Mouse (Mus musculus): ENCODE results near the gene Mrps5. TPM values are rescaled to one million over a fixed set of nuclear protein-coding genes. Genes with fewer than 3 reads are reported as not detected.

The Mrps5 gene
- polyA plus RNA-seq, 1 experiment from 2014 or later: 173 TPM

GRCm38 (mm10) chr2:127632601-127633000 lies 45.6 kb downstream of the Mrps5 start:
- Histone ChIP-seq H3K36me3 (ENCODE audit: control insufficient read depth, insufficient read depth) (no peaks in the 10 kb centered on the region), H3K27me3 (replicated peaks; ENCODE audit: control insufficient read depth, insufficient read depth, low read length) (no peaks in the 10 kb centered on the region), H3K9ac (replicated peaks; ENCODE audit: low read depth, low read length) (no peak overlapping the region), H3K9me3 (ENCODE audit: control insufficient read depth, low read length) (no peaks in the 10 kb centered on the region), H3K27ac (ENCODE audit: low read length) (no peak overlapping the region), H3K4me1 (replicated peaks; ENCODE audit: control insufficient read depth, insufficient read depth, low read length) (peaks cover 5% of the 10 kb centered on the region), H3K4me3 (replicated peaks; ENCODE audit: low read length) (no peak overlapping the region), H3K4me2 (ENCODE audit: low read length) (no peak overlapping the region)
- no peak for ATAC-seq
- 72% methylated on average over 2 of the region's 2 CpGs for WGBS

DNA sequence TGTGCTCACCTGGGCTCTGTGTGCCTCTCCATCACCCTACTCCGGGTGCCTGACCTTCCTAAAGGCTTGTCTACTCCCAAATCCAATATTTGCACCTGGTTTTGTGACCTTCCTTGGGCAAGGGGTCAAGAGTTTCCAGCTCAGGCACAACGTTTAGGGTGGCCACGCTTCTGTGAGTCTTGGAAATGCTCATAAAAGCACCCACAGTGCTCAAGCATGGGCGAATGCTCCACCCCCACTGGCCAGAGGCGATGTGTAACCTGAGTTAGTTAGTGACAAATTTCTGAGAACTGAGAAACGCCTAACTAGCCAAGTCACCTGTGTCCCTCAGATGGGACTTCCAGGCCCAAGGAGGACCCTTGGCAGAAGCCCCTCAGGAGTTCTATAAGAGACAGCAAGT lies 48.6 kb downstream of the Mrps5 start:
- H3K4me1 ChIP-seq (replicated peaks; ENCODE audit: control insufficient read depth, insufficient read depth, low read length): no peaks in the 10 kb centered on the region
- no peaks in the 10 kb centered on the region for H3K9me3 ChIP-seq (ENCODE audit: control insufficient read depth, low read length)
- no peaks in the 10 kb centered on the region for H3K36me3 ChIP-seq (ENCODE audit: control insufficient read depth, insufficient read depth)
- no peaks in the 10 kb centered on the region for H3K27me3 ChIP-seq (replicated peaks; ENCODE audit: control insufficient read depth, insufficient read depth, low read length)
- H3K27ac ChIP-seq (ENCODE audit: low read length): no peak overlapping the region
- no peak for ATAC-seq
- no peak overlapping the region for H3K4me2 ChIP-seq (ENCODE audit: low read length)
- no peak overlapping the region for H3K9ac ChIP-seq (replicated peaks; ENCODE audit: low read depth, low read length)
- 75% methylated on average over 6 of the region's 6 CpGs for WGBS
- H3K4me3 ChIP-seq (replicated peaks; ENCODE audit: low read length): no peak overlapping the region

GRCm38 (mm10) chr2:127638973-127639372 lies 52.0 kb downstream of the Mrps5 start:
- Histone ChIP-seq H3K9ac (replicated peaks; ENCODE audit: low read depth, low read length) (no peak overlapping the region), H3K27ac (ENCODE audit: low read length) (no peak overlapping the region), H3K27me3 (replicated peaks; ENCODE audit: control insufficient read depth, insufficient read depth, low read length) (no peaks in the 10 kb centered on the region), H3K36me3 (ENCODE audit: control insufficient read depth, insufficient read depth) (no peaks in the 10 kb centered on the region), H3K4me3 (replicated peaks; ENCODE audit: low read length) (no peak overlapping the region), H3K4me2 (ENCODE audit: low read length) (no peak overlapping the region), H3K9me3 (ENCODE audit: control insufficient read depth, low read length) (no peaks in the 10 kb centered on the region), H3K4me1 (replicated peaks; ENCODE audit: control insufficient read depth, insufficient read depth, low read length) (no peaks in the 10 kb centered on the region)
- no peak for ATAC-seq
- WGBS: 60% methylated on average over 9 of the region's 9 CpGs

DNA sequence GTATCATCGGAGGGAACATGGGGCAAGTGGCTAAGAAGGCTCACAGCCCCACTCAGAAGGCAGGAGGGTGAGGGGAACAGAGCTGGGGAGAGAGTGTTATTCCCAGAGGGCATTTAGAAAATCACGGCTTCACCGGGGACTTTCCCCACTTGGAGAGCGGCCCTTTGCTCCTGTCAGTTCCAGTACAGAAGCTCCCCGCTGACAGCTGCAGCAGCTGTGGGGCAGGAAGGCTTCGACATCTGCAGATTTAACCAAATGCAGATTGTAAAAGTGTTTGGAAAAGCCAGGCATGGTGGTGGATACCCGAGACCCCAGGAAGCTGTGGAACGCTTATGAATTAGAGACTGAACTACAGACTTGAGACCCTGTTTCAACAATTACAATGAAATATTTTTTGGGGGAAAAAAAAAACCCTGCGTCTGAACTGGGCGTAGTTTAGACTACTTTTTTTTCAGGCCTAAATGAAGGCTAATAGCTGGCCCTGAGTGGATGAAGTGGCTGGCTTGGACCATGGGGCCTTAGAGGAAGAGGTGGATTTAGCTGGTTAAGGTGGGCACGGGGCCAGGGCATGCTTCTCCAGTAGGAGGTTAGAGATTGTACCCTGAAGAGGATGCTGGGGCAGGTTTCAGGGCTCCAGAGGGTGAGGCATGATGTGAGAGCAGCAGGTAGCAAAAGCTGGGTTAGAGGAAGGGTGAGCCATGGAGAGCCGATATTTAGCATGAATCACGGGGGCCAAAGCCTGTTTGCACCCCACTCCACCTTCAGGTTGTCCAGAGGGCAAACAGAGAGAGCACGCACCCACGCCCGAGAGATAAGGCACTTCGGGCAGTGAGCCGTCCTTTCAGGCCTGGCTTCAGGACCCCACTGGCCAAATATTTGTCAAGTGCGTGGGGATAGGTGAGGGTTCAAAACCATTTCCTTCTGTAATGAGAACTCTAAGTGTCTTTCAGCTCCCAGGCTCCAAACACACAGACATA lies 57.0 kb downstream of the Mrps5 start:
- no peak overlapping the region for H3K4me3 ChIP-seq (replicated peaks; ENCODE audit: low read length)
- WGBS: 74% methylated on average over 19 of the region's 19 CpGs
- no peak overlapping the region for H3K9ac ChIP-seq (replicated peaks; ENCODE audit: low read depth, low read length)
- H3K36me3 ChIP-seq (ENCODE audit: control insufficient read depth, insufficient read depth): no peaks in the 10 kb centered on the region
- no peaks in the 10 kb centered on the region for H3K27me3 ChIP-seq (replicated peaks; ENCODE audit: control insufficient read depth, insufficient read depth, low read length)
- no peak overlapping the region for H3K27ac ChIP-seq (ENCODE audit: low read length)
- no peaks in the 10 kb centered on the region for H3K9me3 ChIP-seq (ENCODE audit: control insufficient read depth, low read length)
- ATAC-seq: no peak
- H3K4me1 ChIP-seq (replicated peaks; ENCODE audit: control insufficient read depth, insufficient read depth, low read length): no peaks in the 10 kb centered on the region
- no peak overlapping the region for H3K4me2 ChIP-seq (ENCODE audit: low read length)

DNA sequence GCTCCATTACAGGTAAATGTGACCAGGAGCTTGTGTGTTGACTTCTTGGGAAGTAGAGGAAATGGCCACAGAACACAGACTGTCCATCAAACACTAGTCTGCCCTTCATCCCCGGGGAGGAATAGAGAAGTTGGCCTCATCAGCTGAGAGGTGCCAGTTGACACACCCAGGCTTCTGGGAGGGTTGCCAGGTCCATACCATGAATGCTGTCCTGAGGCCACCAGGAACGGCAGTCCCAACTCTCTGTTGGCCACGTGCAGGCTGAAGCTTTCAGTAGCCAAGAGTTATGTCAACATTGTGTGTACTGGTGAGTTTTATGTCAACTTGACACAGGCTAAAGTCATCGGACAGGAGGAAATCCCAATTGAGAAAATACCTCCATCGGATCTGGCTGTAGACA lies 59.9 kb downstream of the Mrps5 start:
- Histone ChIP-seq H3K4me3 (replicated peaks; ENCODE audit: low read length) (no peak overlapping the region), H3K9me3 (ENCODE audit: control insufficient read depth, low read length) (no peaks in the 10 kb centered on the region), H3K9ac (replicated peaks; ENCODE audit: low read depth, low read length) (no peak overlapping the region), H3K4me1 (replicated peaks; ENCODE audit: control insufficient read depth, insufficient read depth, low read length) (no peaks in the 10 kb centered on the region), H3K27me3 (replicated peaks; ENCODE audit: control insufficient read depth, insufficient read depth, low read length) (no peaks in the 10 kb centered on the region), H3K4me2 (ENCODE audit: low read length) (no peak overlapping the region), H3K27ac (ENCODE audit: low read length) (no peak overlapping the region), H3K36me3 (ENCODE audit: control insufficient read depth, insufficient read depth) (no peaks in the 10 kb centered on the region)
- no peak for ATAC-seq
- 71% methylated on average over 5 of the region's 5 CpGs for WGBS

- no peak for ATAC-seq
- Histone ChIP-seq H3K4me1 (replicated peaks; ENCODE audit: control insufficient read depth, insufficient read depth, low read length) (no peaks in the 10 kb centered on the region), H3K4me3 (replicated peaks; ENCODE audit: low read length) (no peak overlapping the region), H3K27ac (ENCODE audit: low read length) (no peak overlapping the region), H3K4me2 (ENCODE audit: low read length) (no peak overlapping the region), H3K9ac (replicated peaks; ENCODE audit: low read depth, low read length) (no peak overlapping the region), H3K27me3 (replicated peaks; ENCODE audit: control insufficient read depth, insufficient read depth, low read length) (no peaks in the 10 kb centered on the region; the same call in 1 of the 2 replicates), H3K36me3 (ENCODE audit: control insufficient read depth, insufficient read depth) (no peaks in the 10 kb centered on the region), H3K9me3 (ENCODE audit: control insufficient read depth, low read length) (no peaks in the 10 kb centered on the region)
- 90% methylated on average over 6 of the region's 6 CpGs for WGBS
Measured at GRCm38 (mm10) chr2:127648145-127648544, 61.1 kb downstream of the Mrps5 start.

- no peak for ATAC-seq
- Histone ChIP-seq H3K36me3 (ENCODE audit: control insufficient read depth, insufficient read depth) (no peaks in the 10 kb centered on the region), H3K4me2 (ENCODE audit: low read length) (no peak overlapping the region), H3K27me3 (replicated peaks; ENCODE audit: control insufficient read depth, insufficient read depth, low read length) (peaks cover 11% of the 10 kb centered on the region), H3K9me3 (ENCODE audit: control insufficient read depth, low read length) (no peaks in the 10 kb centered on the region), H3K27ac (ENCODE audit: low read length) (no peak overlapping the region), H3K4me1 (replicated peaks; ENCODE audit: control insufficient read depth, insufficient read depth, low read length) (no peaks in the 10 kb centered on the region), H3K9ac (replicated peaks; ENCODE audit: low read depth, low read length) (no peak overlapping the region), H3K4me3 (replicated peaks; ENCODE audit: low read length) (no peak overlapping the region)
- 80% methylated on average over 5 of the region's 5 CpGs for WGBS
Measured at GRCm38 (mm10) chr2:127649921-127650320, 62.9 kb downstream of the Mrps5 start.

GRCm38 (mm10) chr2:127651601-127652000 lies 64.6 kb downstream of the Mrps5 start:
- no peak overlapping the region for H3K4me2 ChIP-seq (ENCODE audit: low read length)

GRCm38 (mm10) chr2:127652335-127652734 lies 65.3 kb downstream of the Mrps5 start:
- Histone ChIP-seq H3K4me2 (ENCODE audit: low read length) (no peak overlapping the region), H3K36me3 (ENCODE audit: control insufficient read depth, insufficient read depth) (no peaks in the 10 kb centered on the region), H3K27ac (ENCODE audit: low read length) (no peak overlapping the region), H3K9ac (replicated peaks; ENCODE audit: low read depth, low read length) (no peak overlapping the region), H3K4me1 (replicated peaks; ENCODE audit: control insufficient read depth, insufficient read depth, low read length) (peaks cover 7% of the 10 kb centered on the region), H3K27me3 (replicated peaks; ENCODE audit: control insufficient read depth, insufficient read depth, low read length) (peaks cover 33% of the 10 kb centered on the region), H3K4me3 (replicated peaks; ENCODE audit: low read length) (no peak overlapping the region), H3K9me3 (ENCODE audit: control insufficient read depth, low read length) (no peaks in the 10 kb centered on the region)
- ATAC-seq: no peak

More at GRCm38 (mm10) chr2:127651601-127652000, 64.6 kb downstream of the Mrps5 start:
- no peak overlapping the region for H3K4me3 ChIP-seq (replicated peaks; ENCODE audit: low read length)
- H3K36me3 ChIP-seq (ENCODE audit: control insufficient read depth, insufficient read depth): no peaks in the 10 kb centered on the region
- 75% methylated on average over 5 of the region's 5 CpGs for WGBS
- H3K27ac ChIP-seq (ENCODE audit: low read length): no peak overlapping the region
- ATAC-seq: no peak
- peaks cover 28% of the 10 kb centered on the region for H3K27me3 ChIP-seq (replicated peaks; ENCODE audit: control insufficient read depth, insufficient read depth, low read length)
- peaks cover 7% of the 10 kb centered on the region for H3K4me1 ChIP-seq (replicated peaks; ENCODE audit: control insufficient read depth, insufficient read depth, low read length)
- H3K9ac ChIP-seq (replicated peaks; ENCODE audit: low read depth, low read length): no peak overlapping the region
- H3K9me3 ChIP-seq (ENCODE audit: control insufficient read depth, low read length): no peaks in the 10 kb centered on the region

Data from forebrain, embryonic 16.5 days (tissue).